Mouse (Mus musculus) macrophage (primary cell): ENCODE data around the gene Acsf2. TPM values are rescaled to one million over a fixed set of nuclear protein-coding genes. Genes with fewer than 3 reads are reported as not detected.
"Not testable (repeated sequence)": the region's sequence is repeated elsewhere in the genome, so short reads cannot be mapped to it uniquely, and the experiment has no call there.

Experiments
- H3K27ac ChIP-seq: fragments of 350-480 bp; formaldehyde crosslinking; 2 replicates; pipeline ENCODE4 v1.9.0; 2021
- H3K36me3 ChIP-seq: fragments of 350-480 bp; formaldehyde crosslinking; 2 replicates; pipeline ENCODE4 v1.9.0; 2021; ENCODE audit errors: inconsistent target
- H3K4me3 ChIP-seq: fragments of 350-480 bp; formaldehyde crosslinking; 2 replicates; pipeline ENCODE4 v1.9.0; 2021; ENCODE audit errors: inconsistent target
- H3K79me2 ChIP-seq: fragments of 350-480 bp; formaldehyde crosslinking; 2 replicates; pipeline ENCODE4 v1.9.0; 2021; ENCODE audit errors: inconsistent target
- WGBS: methylation state at CpG from one replicate; pipeline ENCODE4 v1.1.7; 2026; ENCODE audit warnings: inconsistent platforms; ENCODE audit not compliant: missing documents; 5-methylcytosine and 5-hydroxymethylcytosine counted together
- polyA plus RNA-seq: library from polyadenylated mRNA; stranded (reverse); fragments of 250-400 nt; gene quantifications from 3 replicates; pipeline ENCODE4 v1.2.4, GENCODE M21; 2018; ENCODE audit warnings: inconsistent platforms
- total RNA-seq, 78 experiments: library from RNA; depleted of rRNA; stranded (reverse); fragments of 250-400 nt; gene quantifications; 1 replicate in 9 of 78; 2 replicates in 24 of 78; 3 replicates in 43 of 78; 4 replicates in 2 of 78; pipeline ENCODE4 v1.2.4; 2018; ENCODE audit warnings: inconsistent platforms in 56 of 78

Acsf2 gene
- total RNA-seq (2018; cell fraction: chromatin; rRNA removed) = 10 to 100 TPM in 25 of 26 experiments, 1 to 10 TPM in 1; 8.6 to 62.4 (median 25.9) TPM
- 10 to 100 TPM in 20 of 26 experiments, 1 to 10 TPM in 6; 7.4 to 22.5 (median 12.7) TPM for total RNA-seq (2018; cell fraction: cytosol; rRNA removed)
- total RNA-seq (2018; cell fraction: nucleus; rRNA removed) = 10 to 100 TPM in 21 of 26 experiments, 1 to 10 TPM in 5; 5.9 to 36.5 (median 16.7) TPM
- polyA plus RNA-seq = 8.6 to 26.2 TPM (median 15.8 TPM) in 3 replicates

- Histone ChIP-seq H3K27ac (no peak within 1 kb of the TSS), H3K36me3 (no peaks in the 10 kb centered on the region), H3K4me3 (peak within 1 kb of the TSS; percentile 34), H3K79me2 (no peaks in the 10 kb centered on the region)
- 3% methylated on average over 47 of the region's 52 CpGs for WGBS
Observed at GRCm38 (mm10) chr11:94601321-94602281, at the start of gene Acsf2. TSS of gene Acsf2 (minus strand) at chr11:94601871.

- H3K36me3 ChIP-seq, H3K4me3 ChIP-seq, H3K27ac ChIP-seq: not testable (repeated sequence)
- 98% methylated on average over 5 of the region's 7 CpGs for WGBS
- peaks cover 39% of the 10 kb centered on the region for H3K79me2 ChIP-seq
Observed at GRCm38 (mm10) chr11:94651241-94651640, 49.6 kb upstream of the Acsf2 start.

- peaks cover 37% of the 10 kb centered on the region for H3K36me3 ChIP-seq
Observed at GRCm38 (mm10) chr11:94646457-94646856, 44.8 kb upstream of the Acsf2 start.

GRCm38 (mm10) chr11:94644461-94645219 is 43.0 kb upstream of the Acsf2 start:
- 86% methylated on average over 8 of the region's 8 CpGs for WGBS
- H3K36me3 ChIP-seq = peaks cover 54% of the 10 kb centered on the region
- no peak overlapping the region for H3K4me3 ChIP-seq
- H3K79me2 ChIP-seq = no peaks in the 10 kb centered on the region
- H3K27ac ChIP-seq = no peak overlapping the region

More at GRCm38 (mm10) chr11:94646457-94646856, 44.8 kb upstream of the Acsf2 start:
- H3K79me2 ChIP-seq = no peaks in the 10 kb centered on the region
- H3K4me3 ChIP-seq = no peak overlapping the region
- 93% methylated on average over 3 of the region's 4 CpGs for WGBS
- H3K27ac ChIP-seq = no peak overlapping the region

GRCm38 (mm10) chr11:94634431-94634830 is 32.8 kb upstream of the Acsf2 start:
- Histone ChIP-seq H3K4me3 (no peak overlapping the region), H3K27ac (no peak overlapping the region), H3K79me2 (peaks cover 73% of the 10 kb centered on the region), H3K36me3 (peaks cover 70% of the 10 kb centered on the region)
- WGBS = 100% methylated on average over 5 of the region's 5 CpGs

- peaks cover 73% of the 10 kb centered on the region for H3K79me2 ChIP-seq
- peaks cover 55% of the 10 kb centered on the region for H3K36me3 ChIP-seq
- no peak overlapping the region for H3K27ac ChIP-seq
- H3K4me3 ChIP-seq = no peak overlapping the region
- WGBS = 90% methylated on average over 8 of the region's 8 CpGs
Observed at GRCm38 (mm10) chr11:94632988-94633387, 31.3 kb upstream of the Acsf2 start.

GRCm38 (mm10) chr11:94631969-94632368 is 30.3 kb upstream of the Acsf2 start:
- H3K4me3 ChIP-seq = no peak overlapping the region
- H3K36me3 ChIP-seq = peaks cover 45% of the 10 kb centered on the region
- no peak overlapping the region for H3K27ac ChIP-seq
- H3K79me2 ChIP-seq = peaks cover 72% of the 10 kb centered on the region
- 100% methylated on average over 5 of the region's 5 CpGs for WGBS

GRCm38 (mm10) chr11:94630199-94631011 is 28.7 kb upstream of the Acsf2 start:
- Histone ChIP-seq H3K4me3 (peak overlapping the region; percentile 99), H3K27ac (peak overlapping the region; percentile 71), H3K36me3 (peaks cover 30% of the 10 kb centered on the region), H3K79me2 (peaks cover 56% of the 10 kb centered on the region)
- WGBS = 14% methylated on average over 26 of the region's 26 CpGs

GRCm38 (mm10) chr11:94629884-94630198 is 28.2 kb upstream of the Acsf2 start:
- 0% methylated on average over 26 of the region's 28 CpGs for WGBS
- H3K36me3 ChIP-seq = peaks cover 24% of the 10 kb centered on the region
- peak overlapping the region; percentile 99 for H3K4me3 ChIP-seq
- peaks cover 51% of the 10 kb centered on the region for H3K79me2 ChIP-seq
- H3K27ac ChIP-seq = peak overlapping the region; percentile 71

GRCm38 (mm10) chr11:94629199-94629883 is 27.7 kb upstream of the Acsf2 start, which contains the start of gene Lrrc59:
TSS of gene Lrrc59 (plus strand) at chr11:94629767.
- peak within 1 kb of the TSS; percentile 71 for H3K27ac ChIP-seq
- H3K79me2 ChIP-seq = peaks cover 46% of the 10 kb centered on the region
- WGBS = 1% methylated on average over 38 of the region's 41 CpGs
- H3K36me3 ChIP-seq = peaks cover 19% of the 10 kb centered on the region
- peak within 1 kb of the TSS; percentile 99 for H3K4me3 ChIP-seq

- no peak overlapping the region for H3K27ac ChIP-seq
- 42% methylated on average over 2 of the region's 2 CpGs for WGBS
- no peaks in the 10 kb centered on the region for H3K36me3 ChIP-seq
- no peaks in the 10 kb centered on the region for H3K79me2 ChIP-seq
- no peak overlapping the region for H3K4me3 ChIP-seq
Observed at GRCm38 (mm10) chr11:94622162-94622561, 20.5 kb upstream of the Acsf2 start.

- no peaks in the 10 kb centered on the region for H3K79me2 ChIP-seq
Observed at GRCm38 (mm10) chr11:94621458-94621852, 19.8 kb upstream of the Acsf2 start.

GRCm38 (mm10) chr11:94620766-94621457 is 19.2 kb upstream of the Acsf2 start:
- no peaks in the 10 kb centered on the region for H3K36me3 ChIP-seq
- H3K4me3 ChIP-seq = no peak overlapping the region
- WGBS = 63% methylated on average over 6 of the region's 6 CpGs

More at GRCm38 (mm10) chr11:94621458-94621852, 19.8 kb upstream of the Acsf2 start:
- no peak overlapping the region for H3K27ac ChIP-seq
- H3K36me3 ChIP-seq = no peaks in the 10 kb centered on the region
- no peak overlapping the region for H3K4me3 ChIP-seq

More at GRCm38 (mm10) chr11:94620766-94621457, 19.2 kb upstream of the Acsf2 start:
- no peaks in the 10 kb centered on the region for H3K79me2 ChIP-seq
- no peak overlapping the region for H3K27ac ChIP-seq
